Mouse (Mus musculus): ENCODE data around the gene Mrps23. TPM values are rescaled to one million over a fixed set of nuclear protein-coding genes. Genes with fewer than 3 reads are reported as not detected.

The Mrps23 gene
- polyA plus RNA-seq, 1 experiment from 2014 or later, result 54.1 TPM

DNA sequence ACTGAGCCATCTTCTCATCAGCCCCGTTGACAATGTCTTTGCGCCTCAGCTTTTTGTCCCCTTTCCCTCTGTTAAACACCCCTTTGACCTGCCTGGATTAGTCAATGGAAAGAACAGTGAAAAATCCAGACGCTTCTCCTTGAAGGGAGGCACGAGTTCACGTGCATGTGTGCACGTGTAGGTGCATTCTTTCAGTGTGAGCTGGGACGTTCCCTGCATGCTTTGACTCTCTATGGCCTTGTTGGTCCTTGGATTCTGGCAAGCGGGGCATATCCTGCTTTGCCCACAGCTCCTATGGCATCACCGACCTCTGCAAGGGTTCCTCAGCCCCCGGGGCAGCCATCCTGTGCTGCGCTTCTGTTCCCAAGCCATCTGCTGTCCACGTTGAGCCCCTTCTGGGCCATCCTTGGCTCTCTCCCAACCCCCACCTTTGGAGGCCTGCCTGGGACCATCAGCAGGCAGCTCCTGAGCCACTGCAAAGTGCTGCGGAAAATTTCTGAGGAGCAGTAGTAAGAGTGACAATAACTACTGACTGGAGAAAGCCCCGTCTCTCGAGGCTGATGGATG lies 32.2 kb upstream of the Mrps23 start:
- H3K4me2 ChIP-seq (replicated peaks; ENCODE audit: low read depth), result no peak overlapping the region
- H3K9ac ChIP-seq (ENCODE audit: low read depth, low read length), result no peak overlapping the region
- no peak overlapping the region; the same call in 1 of the 2 replicates for H3K27ac ChIP-seq (ENCODE audit: low read depth, low read length)
- H3K36me3 ChIP-seq (ENCODE audit: control insufficient read depth, insufficient read depth), result peaks cover 5% of the 10 kb centered on the region; the same call in 1 of the 2 replicates
- H3K4me1 ChIP-seq (replicated peaks; ENCODE audit: control insufficient read depth, insufficient read depth, low read length), result no peaks in the 10 kb centered on the region; the same call in 1 of the 2 replicates
- no peaks in the 10 kb centered on the region for H3K9me3 ChIP-seq (ENCODE audit: control insufficient read depth)
- H3K4me3 ChIP-seq (ENCODE audit: low read depth, low read length), result no peak overlapping the region
- ATAC-seq, result no peak
- TF ChIP-seq CTCF (IDR thresholded peaks at IDR 0.05; ENCODE audit: low read depth), result no peak
- 71% methylated on average over 15 of the region's 15 CpGs for WGBS
- no peaks in the 10 kb centered on the region for H3K27me3 ChIP-seq (replicated peaks; ENCODE audit: control insufficient read depth, insufficient read depth, low read length)

DNA sequence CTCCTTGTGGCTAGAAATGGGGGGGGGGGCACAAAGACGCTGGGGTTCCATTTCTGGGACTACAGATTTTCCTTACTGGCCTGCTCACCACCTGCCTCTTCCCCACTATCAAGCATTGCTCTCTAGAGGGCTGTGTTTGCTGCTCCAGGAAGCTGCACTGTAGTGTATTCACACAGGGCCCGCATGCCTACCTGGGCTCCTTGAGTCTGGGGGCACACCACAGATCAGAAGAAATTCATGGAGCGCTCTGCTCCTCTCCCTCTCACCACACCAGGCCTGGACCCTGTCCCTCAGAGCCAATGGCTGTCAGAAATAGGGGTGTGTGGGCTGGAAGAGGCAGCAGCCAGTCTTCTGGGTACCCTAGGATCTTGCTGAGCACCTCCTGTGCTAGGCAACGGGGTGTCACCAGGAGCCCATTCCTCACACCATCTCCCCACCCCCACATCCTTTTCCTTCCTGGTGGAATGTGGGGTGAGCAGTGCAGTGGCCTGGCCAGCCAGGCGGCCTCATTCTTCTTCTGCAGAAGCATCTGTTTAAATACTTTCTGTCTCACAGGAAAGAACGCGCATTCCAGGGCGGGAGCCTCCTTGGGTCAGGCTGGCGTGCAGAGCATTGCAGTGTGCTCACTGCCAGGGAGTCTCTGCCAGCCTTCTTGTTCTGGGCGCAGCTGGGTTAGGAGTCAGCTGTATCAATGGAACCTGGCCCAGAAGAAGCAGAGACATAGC lies 31.4 kb upstream of the Mrps23 start:
- H3K4me2 ChIP-seq (replicated peaks; ENCODE audit: low read depth), result no peak overlapping the region
- peak overlapping the region; percentile 35 for H3K27ac ChIP-seq (ENCODE audit: low read depth, low read length)
- no peak overlapping the region for H3K4me3 ChIP-seq (ENCODE audit: low read depth, low read length)
- H3K27me3 ChIP-seq (replicated peaks; ENCODE audit: control insufficient read depth, insufficient read depth, low read length), result no peaks in the 10 kb centered on the region
- no peaks in the 10 kb centered on the region; the same call in 1 of the 2 replicates for H3K4me1 ChIP-seq (replicated peaks; ENCODE audit: control insufficient read depth, insufficient read depth, low read length)
- 37% methylated on average over 10 of the region's 10 CpGs for WGBS
- H3K9me3 ChIP-seq (ENCODE audit: control insufficient read depth), result no peaks in the 10 kb centered on the region
- peaks cover 5% of the 10 kb centered on the region; the same call in 1 of the 2 replicates for H3K36me3 ChIP-seq (ENCODE audit: control insufficient read depth, insufficient read depth)
- H3K9ac ChIP-seq (ENCODE audit: low read depth, low read length), result no peak overlapping the region
- peak; percentile 41 for ATAC-seq
- TF ChIP-seq CTCF (IDR thresholded peaks at IDR 0.05; ENCODE audit: low read depth), result no peak

DNA sequence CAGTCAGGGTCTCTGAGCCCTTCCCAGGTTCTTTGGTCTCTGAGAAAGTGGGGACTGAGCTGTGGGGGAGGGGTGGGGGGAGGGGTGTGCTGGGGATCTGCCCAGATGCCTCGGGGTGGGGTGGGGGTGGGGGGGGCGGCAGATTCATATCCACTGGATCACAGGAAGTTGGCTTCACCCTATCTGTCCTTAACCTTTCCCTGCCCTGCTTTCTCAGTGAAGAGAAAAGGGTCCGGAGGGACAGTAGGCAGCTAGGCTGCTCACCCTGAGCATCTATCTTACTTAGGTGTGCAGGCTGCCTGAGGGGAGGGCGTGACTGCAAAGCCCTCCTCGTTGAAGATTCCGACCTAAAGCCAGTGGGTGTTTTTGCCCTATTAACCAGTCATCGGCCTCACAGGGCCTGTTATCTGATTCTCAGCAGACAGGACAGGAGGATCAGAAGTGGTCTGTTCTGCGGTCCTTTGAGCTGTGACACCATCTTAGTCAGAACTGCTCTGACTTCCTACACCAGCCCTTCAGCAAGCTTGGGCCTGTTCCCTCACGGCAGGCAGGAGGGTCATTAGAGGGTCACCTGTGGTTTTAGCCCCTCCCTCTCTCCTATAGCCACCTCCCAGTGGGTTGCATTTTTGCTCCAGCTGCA lies 30.7 kb upstream of the Mrps23 start:
- H3K4me1 ChIP-seq (replicated peaks; ENCODE audit: control insufficient read depth, insufficient read depth, low read length), result no peaks in the 10 kb centered on the region; the same call in 1 of the 2 replicates
- TF ChIP-seq CTCF (IDR thresholded peaks at IDR 0.05; ENCODE audit: low read depth), result no peak
- H3K27ac ChIP-seq (ENCODE audit: low read depth, low read length), result peak overlapping the region; percentile 35
- H3K27me3 ChIP-seq (replicated peaks; ENCODE audit: control insufficient read depth, insufficient read depth, low read length), result no peaks in the 10 kb centered on the region
- no peak overlapping the region for H3K4me2 ChIP-seq (replicated peaks; ENCODE audit: low read depth)
- WGBS, result 18% methylated on average over 9 of the region's 9 CpGs
- no peak overlapping the region for H3K9ac ChIP-seq (ENCODE audit: low read depth, low read length)
- ATAC-seq, result 0 out of 2 replicates have a peak, but pooled peaks have one; percentile 10
- H3K9me3 ChIP-seq (ENCODE audit: control insufficient read depth), result no peaks in the 10 kb centered on the region
- no peak overlapping the region for H3K4me3 ChIP-seq (ENCODE audit: low read depth, low read length)
- peaks cover 5% of the 10 kb centered on the region; the same call in 1 of the 2 replicates for H3K36me3 ChIP-seq (ENCODE audit: control insufficient read depth, insufficient read depth)

DNA sequence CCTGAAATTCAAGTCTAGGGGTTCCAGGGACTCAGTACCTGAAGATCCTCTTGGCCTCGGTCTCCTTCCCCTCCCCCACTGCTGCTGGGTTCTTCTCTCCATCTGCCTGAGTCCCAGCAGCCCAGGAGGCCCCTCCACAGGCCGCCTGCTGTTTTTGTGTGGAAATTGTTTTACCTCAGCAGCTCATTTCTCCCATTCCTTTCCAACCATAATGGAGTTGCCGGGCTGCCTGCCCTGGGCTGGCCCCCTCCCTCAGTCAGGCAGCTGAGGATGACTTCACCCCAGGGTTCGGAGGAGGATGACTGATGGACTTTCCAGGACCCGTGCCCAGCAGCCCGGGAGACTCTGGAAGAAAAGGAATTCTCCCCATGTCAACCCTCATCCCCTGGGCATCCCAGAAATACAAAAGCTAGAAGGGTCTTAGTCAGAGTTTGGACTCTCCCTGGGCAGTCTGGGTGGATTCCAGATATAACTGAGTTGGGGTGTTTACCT lies 23.7 kb upstream of the Mrps23 start:
- TF ChIP-seq CTCF (IDR thresholded peaks at IDR 0.05; ENCODE audit: low read depth), result peak; percentile 38
- peak overlapping the region; percentile 50 for H3K27ac ChIP-seq (ENCODE audit: low read depth, low read length)
- H3K9ac ChIP-seq (ENCODE audit: low read depth, low read length), result no peak overlapping the region
- H3K4me2 ChIP-seq (replicated peaks; ENCODE audit: low read depth), result peak overlapping the region; percentile 21
- H3K9me3 ChIP-seq (ENCODE audit: control insufficient read depth), result no peaks in the 10 kb centered on the region
- peak; percentile 20; the same call in 1 of the 2 replicates for ATAC-seq
- no peak overlapping the region for H3K4me3 ChIP-seq (ENCODE audit: low read depth, low read length)
- WGBS, result 34% methylated on average over 6 of the region's 6 CpGs
- H3K36me3 ChIP-seq (ENCODE audit: control insufficient read depth, insufficient read depth), result no peaks in the 10 kb centered on the region; the same call in 1 of the 2 replicates
- H3K4me1 ChIP-seq (replicated peaks; ENCODE audit: control insufficient read depth, insufficient read depth, low read length), result no peaks in the 10 kb centered on the region
- no peaks in the 10 kb centered on the region for H3K27me3 ChIP-seq (replicated peaks; ENCODE audit: control insufficient read depth, insufficient read depth, low read length)

DNA sequence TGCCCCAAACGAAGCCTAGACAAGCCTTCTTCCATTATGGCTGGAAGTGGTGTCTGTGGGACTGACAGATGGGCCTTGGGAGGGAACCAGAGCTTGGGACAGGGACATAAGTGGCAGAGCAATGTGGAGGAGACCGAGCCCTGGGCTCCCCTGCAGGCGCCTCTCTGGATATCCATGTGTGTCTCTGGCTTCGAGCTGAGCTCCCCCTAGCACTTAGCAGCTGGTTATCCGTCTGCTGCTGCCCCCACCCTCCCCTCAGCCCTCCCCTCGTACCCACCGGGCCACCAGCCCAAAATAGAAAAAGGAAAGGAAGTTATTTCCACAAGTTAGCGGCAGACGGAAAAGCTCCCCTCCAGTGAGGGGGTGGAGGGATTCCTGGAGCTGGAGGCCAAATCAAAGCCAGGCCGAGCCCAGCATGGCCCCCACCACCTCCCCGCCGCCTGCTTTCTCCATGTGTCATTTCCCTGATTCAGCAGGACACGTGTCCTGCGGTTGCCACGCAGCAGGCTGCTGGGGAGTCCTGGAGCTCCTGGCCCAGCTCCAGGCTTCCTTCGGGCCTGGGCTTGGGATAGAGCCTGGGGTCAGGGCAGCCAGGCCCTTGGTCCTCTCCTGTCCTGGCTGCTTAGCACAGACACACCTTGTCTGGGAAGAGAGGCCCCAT lies 23.1 kb upstream of the Mrps23 start:
- Histone ChIP-seq H3K4me3 (ENCODE audit: low read depth, low read length) (no peak overlapping the region), H3K4me2 (replicated peaks; ENCODE audit: low read depth) (peak overlapping the region; percentile 21), H3K9ac (ENCODE audit: low read depth, low read length) (no peak overlapping the region), H3K36me3 (ENCODE audit: control insufficient read depth, insufficient read depth) (no peaks in the 10 kb centered on the region; the same call in 1 of the 2 replicates), H3K9me3 (ENCODE audit: control insufficient read depth) (no peaks in the 10 kb centered on the region), H3K27me3 (replicated peaks; ENCODE audit: control insufficient read depth, insufficient read depth, low read length) (no peaks in the 10 kb centered on the region), H3K27ac (ENCODE audit: low read depth, low read length) (peak overlapping the region; percentile 50), H3K4me1 (replicated peaks; ENCODE audit: control insufficient read depth, insufficient read depth, low read length) (no peaks in the 10 kb centered on the region)
- TF ChIP-seq CTCF (IDR thresholded peaks at IDR 0.05; ENCODE audit: low read depth), result no peak; the same call in 1 of the 2 replicates
- ATAC-seq, result peak; percentile 72
- WGBS, result 40% methylated on average over 16 of the region's 16 CpGs
